Mouse (Mus musculus) heart, embryonic 12.5 days (tissue): ENCODE results near the gene Slc9b2. TPM values are rescaled to one million over a fixed set of nuclear protein-coding genes. Genes with fewer than 3 reads are reported as not detected.
A peak's percentile ranks its signal among the peaks of the same experiment; 100 is the strongest.

Source experiments
- ATAC-seq: fragments of 200-750 bp; cut with Nextera tagmentation; 2 replicates; pipeline ENCODE4 v1.8.0; 2017; ENCODE audit warnings: moderate TSS enrichment, moderate library complexity; ENCODE audit not compliant: insufficient number of reproducible peaks, low FRiP score
- H3K27ac ChIP-seq: fragments of 300-500 bp; sonication (generic); 2 replicates; pipeline ENCODE4 v1.5.1; 2016; ENCODE audit warnings: mild to moderate bottlenecking, moderate library complexity; ENCODE audit not compliant: poor library complexity, severe bottlenecking
- H3K27me3 ChIP-seq: fragments of 300-500 bp; sonication (generic); replicated peaks from 2 replicates; pipeline ENCODE4 v1.6.1; 2016; ENCODE audit warnings: mild to moderate bottlenecking, moderate library complexity
- H3K36me3 ChIP-seq: fragments of 300-500 bp; sonication (generic); 2 replicates; pipeline ENCODE4 v1.6.1; 2016; ENCODE audit warnings: mild to moderate bottlenecking, moderate library complexity
- H3K4me1 ChIP-seq: fragments of 300-500 bp; sonication (generic); replicated peaks from 2 replicates; pipeline ENCODE4 v1.6.1; 2016; ENCODE audit warnings: mild to moderate bottlenecking
- H3K4me2 ChIP-seq: fragments of 300-500 bp; sonication (generic); 2 replicates; pipeline ENCODE4 v1.6.1; 2016; ENCODE audit warnings: mild to moderate bottlenecking, moderate library complexity
- H3K4me3 ChIP-seq: fragments of 300-500 bp; sonication (generic); 2 replicates; pipeline ENCODE4 v1.5.1; 2016; ENCODE audit warnings: mild to moderate bottlenecking
- H3K9ac ChIP-seq: fragments of 300-500 bp; sonication (generic); 2 replicates; pipeline ENCODE4 v1.6.1; 2016; ENCODE audit warnings: mild to moderate bottlenecking, moderate library complexity
- H3K9me3 ChIP-seq: fragments of 300-500 bp; sonication (generic); replicated peaks from 2 replicates; pipeline ENCODE4 v1.6.1; 2016; ENCODE audit warnings: mild to moderate bottlenecking, moderate library complexity
- WGBS: fragments of 180-500 bp; shearing (Covaris S2); methylation state at CpG from one replicate; pipeline ENCODE4 v1.1.7; 2016; 5-methylcytosine and 5-hydroxymethylcytosine counted together
- polyA plus RNA-seq: library from polyadenylated mRNA; unstranded; fragments of >200 nt; fragmentation: Nextera tagmentation; extraction: Ambion mirVana; gene quantifications from 2 replicates; pipeline ENCODE4 v1.2.1, GENCODE M21; 2016

The Slc9b2 gene
- polyA plus RNA-seq, 1 experiment from 2014 or later: 0.77 TPM

DNA sequence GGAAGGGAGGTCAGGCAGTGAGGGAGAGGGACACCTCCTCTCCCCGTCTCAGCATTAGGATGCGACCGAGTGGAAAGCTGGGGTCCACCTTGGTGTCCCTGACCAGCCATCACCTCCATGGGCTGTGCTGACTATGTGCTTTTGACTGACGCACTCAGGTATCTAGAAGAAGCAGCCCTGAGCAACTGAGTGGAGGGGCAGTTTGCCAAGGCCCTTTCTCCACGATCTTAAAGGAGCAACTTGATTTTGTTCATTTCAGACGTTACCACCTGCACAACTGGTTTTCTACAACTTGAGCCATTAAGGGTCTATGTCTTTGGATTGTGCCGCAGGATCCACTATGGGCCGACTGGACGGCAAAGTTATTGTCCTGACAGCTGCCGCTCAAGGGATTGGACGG, 22.2 kb upstream of the Slc9b2 start:
- Histone ChIP-seq H3K4me3 (no peak overlapping the region), H3K9me3 (no peaks in the 10 kb centered on the region), H3K4me1 (no peaks in the 10 kb centered on the region), H3K36me3 (no peaks in the 10 kb centered on the region), H3K9ac (no peak overlapping the region), H3K4me2 (no peak overlapping the region), H3K27me3 (0 out of 2 replicates have a peak, but pooled peaks cover 2% of the 10 kb centered on the region), H3K27ac (no peak overlapping the region)
- WGBS: 82% methylated on average over 11 of the region's 11 CpGs
- ATAC-seq: no peak

DNA sequence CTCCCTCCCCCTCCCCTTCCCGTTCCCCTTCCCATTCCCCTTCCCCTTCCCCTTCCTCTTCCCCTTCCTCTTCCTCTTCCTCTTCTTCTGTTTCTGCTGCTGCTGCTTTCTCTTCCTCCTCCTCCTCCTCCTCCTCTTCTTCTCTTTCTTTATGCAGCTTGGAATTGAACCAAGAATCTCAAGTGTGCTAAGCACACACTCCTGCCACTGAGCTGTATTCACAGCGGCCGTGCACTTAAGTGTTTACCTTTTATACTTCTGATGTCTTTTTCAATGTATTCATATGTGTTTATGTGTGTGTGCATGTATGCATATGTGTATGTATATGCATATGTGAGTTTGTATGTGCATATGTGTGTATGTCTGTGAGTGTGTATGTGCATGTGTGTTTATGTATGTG, 21.7 kb upstream of the Slc9b2 start:
- no peaks in the 10 kb centered on the region for H3K4me1 ChIP-seq
- H3K9me3 ChIP-seq: no peaks in the 10 kb centered on the region
- no peaks in the 10 kb centered on the region for H3K36me3 ChIP-seq
- no peak overlapping the region for H3K27ac ChIP-seq
- H3K4me2 ChIP-seq: no peak overlapping the region
- no peak for ATAC-seq
- H3K4me3 ChIP-seq: no peak overlapping the region
- H3K27me3 ChIP-seq: 0 out of 2 replicates have a peak, but pooled peaks cover 2% of the 10 kb centered on the region
- 71% methylated on average over 3 of the region's 3 CpGs for WGBS
- no peak overlapping the region for H3K9ac ChIP-seq

DNA sequence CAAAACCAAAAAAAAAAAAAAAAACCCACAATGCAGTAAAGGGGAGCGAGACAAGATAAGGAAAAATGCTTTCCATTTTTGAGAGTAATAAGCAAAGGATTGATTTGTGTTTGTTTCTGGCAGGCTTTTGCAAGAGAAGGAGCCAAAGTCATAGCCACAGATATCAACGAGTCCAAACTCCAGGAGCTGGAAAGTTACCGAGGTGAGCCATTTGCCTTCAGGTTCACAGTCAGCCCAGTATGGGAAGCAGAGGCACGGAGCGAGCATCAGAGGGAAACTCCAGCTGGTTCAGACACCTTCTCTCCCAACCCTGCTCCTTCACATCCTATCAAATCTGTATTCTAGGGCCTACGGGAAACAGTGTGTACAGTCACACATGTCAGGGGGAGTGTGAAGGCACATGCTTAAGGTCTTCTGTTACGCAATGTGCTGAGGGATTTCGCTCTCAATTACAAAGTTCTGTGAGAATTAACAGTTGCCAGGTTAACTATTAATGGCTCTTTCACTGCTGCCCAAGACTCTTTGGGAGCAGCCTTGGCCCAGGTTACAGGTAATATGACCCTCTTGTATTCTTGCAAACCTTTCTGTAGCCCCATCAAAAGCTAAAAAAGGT, 19.3 kb upstream of the Slc9b2 start:
- Histone ChIP-seq H3K27me3 (no peaks in the 10 kb centered on the region), H3K27ac (no peak overlapping the region), H3K36me3 (no peaks in the 10 kb centered on the region), H3K4me3 (no peak overlapping the region), H3K9ac (no peak overlapping the region), H3K4me1 (no peaks in the 10 kb centered on the region), H3K9me3 (no peaks in the 10 kb centered on the region), H3K4me2 (no peak overlapping the region)
- WGBS: 79% methylated on average over 8 of the region's 8 CpGs
- ATAC-seq: no peak

DNA sequence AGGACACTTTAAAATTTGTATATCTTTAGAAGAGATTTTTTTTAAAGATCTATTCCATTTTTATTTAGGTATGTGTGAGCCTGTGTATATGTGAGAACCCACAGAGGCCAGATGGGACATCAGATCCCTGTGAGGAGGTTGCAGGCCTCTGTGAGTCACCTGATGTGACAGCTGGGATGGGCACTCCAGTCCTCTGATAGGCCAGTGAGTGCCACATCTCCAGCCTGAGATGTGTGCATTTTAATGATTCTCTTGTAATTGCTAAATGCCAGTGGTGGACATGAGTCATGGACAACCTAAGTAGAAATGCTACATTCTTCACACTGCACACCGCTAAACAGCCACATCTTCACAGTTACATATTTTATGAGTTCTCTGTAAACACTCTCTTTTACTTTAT, 18.4 kb upstream of the Slc9b2 start:
- peaks cover 4% of the 10 kb centered on the region for H3K4me1 ChIP-seq
- no peak overlapping the region for H3K9ac ChIP-seq
- H3K27ac ChIP-seq: no peak overlapping the region
- ATAC-seq: no peak
- H3K4me2 ChIP-seq: no peak overlapping the region
- H3K9me3 ChIP-seq: no peaks in the 10 kb centered on the region
- H3K4me3 ChIP-seq: no peak overlapping the region
- H3K36me3 ChIP-seq: no peaks in the 10 kb centered on the region
- no peaks in the 10 kb centered on the region for H3K27me3 ChIP-seq
- WGBS: 80% methylated on average over 1 of the region's 1 CpGs

DNA sequence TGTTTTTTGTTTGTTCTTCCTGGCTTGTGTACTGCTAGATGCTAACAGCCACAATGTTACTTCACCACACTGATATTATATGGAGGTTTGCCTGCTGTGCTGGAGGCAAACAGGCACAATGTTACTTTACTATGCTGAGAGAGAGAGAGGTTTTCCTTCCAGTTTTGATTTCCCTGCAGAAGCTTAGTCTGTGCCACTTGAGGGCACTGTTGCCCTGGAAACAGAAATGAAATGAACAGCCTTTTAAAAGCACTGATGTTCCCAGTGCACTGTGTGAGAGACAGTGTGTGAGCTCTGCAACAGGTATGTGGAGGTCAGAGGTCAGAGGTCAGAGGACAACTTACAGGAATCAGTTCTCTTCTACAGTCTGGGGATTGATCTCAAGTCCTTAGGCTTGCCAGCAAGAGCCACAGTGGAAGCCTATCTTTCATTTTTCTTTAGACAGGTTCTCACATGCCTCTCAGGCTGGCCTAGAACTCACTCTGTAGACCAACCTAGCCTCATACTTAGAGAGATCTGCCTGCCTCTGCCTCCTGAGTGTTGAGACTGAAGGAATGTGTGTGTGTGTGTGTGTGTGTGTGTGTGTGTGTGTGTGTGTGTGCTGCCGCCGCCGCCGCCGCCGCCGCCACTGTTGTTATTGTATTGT, 17.1 kb upstream of the Slc9b2 start:
- Histone ChIP-seq H3K9me3 (no peaks in the 10 kb centered on the region), H3K4me1 (peaks cover 4% of the 10 kb centered on the region), H3K27ac (no peak overlapping the region), H3K4me3 (no peak overlapping the region), H3K9ac (no peak overlapping the region), H3K27me3 (no peaks in the 10 kb centered on the region), H3K4me2 (no peak overlapping the region), H3K36me3 (no peaks in the 10 kb centered on the region)
- WGBS: 99% methylated on average over 7 of the region's 7 CpGs
- ATAC-seq: no peak

DNA sequence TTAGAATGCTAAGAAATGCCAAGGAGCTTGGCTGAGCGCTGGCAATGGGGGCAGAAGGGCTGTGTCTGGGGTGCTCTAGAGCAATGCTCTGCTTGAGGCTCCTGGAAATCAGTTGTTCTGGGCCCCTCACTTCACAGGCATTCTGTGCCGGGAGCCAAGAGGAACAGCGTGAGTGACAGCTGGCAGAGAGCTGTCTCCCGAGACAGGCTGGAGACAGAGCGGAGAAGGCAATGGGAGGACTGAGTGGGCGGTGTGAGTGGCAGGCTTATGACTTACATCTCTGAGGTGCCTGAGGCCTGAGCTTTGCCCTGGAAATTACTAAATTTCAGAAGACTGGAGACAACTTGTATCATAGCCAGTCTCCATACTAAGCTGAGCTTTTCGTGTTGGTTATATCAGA, 13.8 kb upstream of the Slc9b2 start:
- Histone ChIP-seq H3K27me3 (no peaks in the 10 kb centered on the region), H3K9ac (0 out of 2 replicates have a peak overlapping the region, but pooled peaks have one; percentile 28), H3K9me3 (no peaks in the 10 kb centered on the region), H3K4me2 (no peak overlapping the region), H3K27ac (no peak overlapping the region), H3K4me3 (no peak overlapping the region), H3K4me1 (peaks cover 4% of the 10 kb centered on the region), H3K36me3 (no peaks in the 10 kb centered on the region)
- 39% methylated on average over 7 of the region's 7 CpGs for WGBS
- ATAC-seq: no peak

DNA sequence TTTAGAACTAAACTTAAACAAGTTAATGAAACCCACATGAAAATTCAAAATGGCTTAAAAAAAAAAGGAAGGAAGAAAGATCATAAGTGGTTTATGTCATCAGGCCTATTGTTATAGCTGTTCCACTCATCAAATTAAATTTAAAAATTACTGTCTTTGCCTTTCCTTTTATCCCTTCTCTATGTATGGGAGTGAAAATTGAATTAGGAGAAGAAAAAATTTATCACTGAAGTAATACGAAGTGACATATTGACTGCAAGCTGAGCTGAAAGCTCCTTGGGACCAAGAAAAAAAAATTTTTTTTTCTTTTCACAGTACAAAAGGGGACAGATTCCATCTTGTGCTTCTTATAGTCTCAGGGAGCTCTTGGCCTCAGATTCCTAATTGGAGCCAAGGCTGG, 11.9 kb upstream of the Slc9b2 start:
- Histone ChIP-seq H3K9ac (no peak overlapping the region), H3K36me3 (no peaks in the 10 kb centered on the region), H3K4me3 (no peak overlapping the region), H3K9me3 (no peaks in the 10 kb centered on the region), H3K27me3 (no peaks in the 10 kb centered on the region), H3K27ac (no peak overlapping the region), H3K4me2 (no peak overlapping the region), H3K4me1 (peaks cover 4% of the 10 kb centered on the region)
- WGBS: 89% methylated on average over 1 of the region's 1 CpGs
- no peak for ATAC-seq

DNA sequence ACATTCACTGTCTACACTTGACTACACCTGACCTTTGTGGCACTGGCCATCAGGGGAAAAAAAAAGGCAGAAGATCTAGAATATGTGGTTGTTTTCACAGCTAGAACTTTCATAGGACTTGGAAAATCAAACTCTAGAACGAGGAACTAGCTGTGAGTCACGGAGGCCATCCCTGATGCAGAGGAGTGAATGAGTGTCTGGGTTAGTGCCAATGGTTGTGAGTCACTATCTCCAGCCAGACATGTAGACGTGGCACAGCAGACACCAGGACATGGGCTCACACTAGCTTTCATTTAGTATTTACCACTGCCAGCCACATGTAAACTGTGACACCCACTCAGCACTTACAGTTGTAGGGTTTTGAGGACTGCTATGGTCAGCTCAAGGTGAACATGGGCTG, 8.9 kb upstream of the Slc9b2 start:
- no peak for ATAC-seq
- Histone ChIP-seq H3K4me2 (no peak overlapping the region), H3K4me1 (peaks cover 3% of the 10 kb centered on the region), H3K27me3 (no peaks in the 10 kb centered on the region), H3K36me3 (no peaks in the 10 kb centered on the region), H3K27ac (no peak overlapping the region), H3K4me3 (no peak overlapping the region), H3K9ac (no peak overlapping the region), H3K9me3 (no peaks in the 10 kb centered on the region)
- 58% methylated on average over 3 of the region's 3 CpGs for WGBS

DNA sequence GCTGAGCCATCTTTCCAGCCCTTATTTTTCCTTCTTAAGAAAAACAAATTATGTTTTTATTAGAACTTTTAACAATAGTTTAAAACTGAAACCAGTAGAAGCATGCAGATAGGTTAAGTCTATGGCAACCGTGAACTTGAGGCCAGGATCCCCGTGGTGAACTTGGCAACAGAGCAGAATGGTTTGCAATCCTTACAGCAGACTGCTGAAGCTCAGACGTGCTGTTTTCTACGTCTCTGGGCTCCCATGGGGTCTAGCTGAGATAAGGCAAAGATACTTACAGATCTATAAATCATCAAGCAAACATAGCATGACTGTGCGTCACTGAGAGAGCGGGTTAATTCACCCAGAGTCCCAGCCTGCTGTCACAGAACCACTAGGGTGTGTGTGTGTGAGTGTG, 7.4 kb upstream of the Slc9b2 start:
- Histone ChIP-seq H3K27me3 (no peaks in the 10 kb centered on the region), H3K9me3 (no peaks in the 10 kb centered on the region), H3K4me2 (no peak overlapping the region), H3K9ac (no peak overlapping the region), H3K4me3 (no peak overlapping the region), H3K36me3 (no peaks in the 10 kb centered on the region), H3K4me1 (0 out of 2 replicates have a peak, but pooled peaks cover 2% of the 10 kb centered on the region), H3K27ac (no peak overlapping the region)
- WGBS: 62% methylated on average over 6 of the region's 6 CpGs
- ATAC-seq: no peak

DNA sequence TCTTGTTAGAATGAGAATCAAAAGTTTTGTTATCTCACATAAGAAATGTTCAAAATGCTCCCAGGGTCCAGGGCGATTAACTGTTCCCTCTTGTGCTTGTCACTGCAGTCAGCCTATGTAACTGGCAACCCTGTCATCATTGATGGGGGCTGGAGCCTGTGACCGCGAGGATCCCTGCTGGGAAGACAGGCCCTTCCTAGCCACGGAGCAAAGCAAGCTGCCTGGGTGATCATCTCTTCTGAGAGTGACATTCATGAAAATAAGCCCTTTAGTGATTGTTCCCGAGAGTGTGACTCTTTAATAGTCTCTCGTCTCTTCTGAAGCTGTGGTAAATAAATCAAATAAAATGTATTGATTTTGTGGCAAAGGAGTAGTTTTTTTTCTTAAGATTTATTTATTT, 3.4 kb upstream of the Slc9b2 start:
- Histone ChIP-seq H3K27me3 (peaks cover 4% of the 10 kb centered on the region; the same call in 1 of the 2 replicates), H3K9me3 (no peaks in the 10 kb centered on the region), H3K27ac (no peak overlapping the region), H3K36me3 (no peaks in the 10 kb centered on the region), H3K4me2 (no peak overlapping the region), H3K4me1 (peaks cover 9% of the 10 kb centered on the region; the same call in 1 of the 2 replicates), H3K9ac (no peak overlapping the region), H3K4me3 (no peak overlapping the region)
- no peak for ATAC-seq
- 38% methylated on average over 6 of the region's 6 CpGs for WGBS

DNA sequence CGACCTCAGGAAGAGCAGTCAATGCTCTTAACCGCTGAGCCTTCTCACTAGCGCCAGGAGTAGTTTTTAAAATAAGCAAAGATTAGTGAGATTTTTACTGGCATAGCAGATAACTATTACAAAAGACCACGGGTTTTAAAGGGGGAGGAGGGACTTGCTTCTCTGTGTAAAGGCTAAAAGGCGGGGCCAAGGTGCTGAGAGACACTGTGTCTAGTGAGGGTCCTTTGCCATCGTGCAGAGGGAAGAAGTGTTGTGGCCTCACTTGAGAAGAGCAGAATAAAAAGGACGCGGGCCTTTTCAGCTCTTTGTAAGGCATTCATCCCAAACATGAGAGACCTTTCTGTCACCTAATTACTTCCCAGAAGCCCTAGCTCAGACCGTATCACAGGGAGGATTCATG, 2.9 kb upstream of the Slc9b2 start:
- no peak for ATAC-seq
- Histone ChIP-seq H3K9ac (no peak overlapping the region), H3K4me1 (peaks cover 9% of the 10 kb centered on the region; the same call in 1 of the 2 replicates), H3K4me3 (no peak overlapping the region), H3K36me3 (no peaks in the 10 kb centered on the region), H3K27ac (no peak overlapping the region), H3K4me2 (no peak overlapping the region), H3K27me3 (peaks cover 4% of the 10 kb centered on the region; the same call in 1 of the 2 replicates), H3K9me3 (no peaks in the 10 kb centered on the region)
- 40% methylated on average over 9 of the region's 9 CpGs for WGBS
